Mouse (Mus musculus) urinary bladder, postnatal 14 days (tissue): ENCODE measurements around the gene Gng2.

Experiments
- DNase-seq: peaks from one replicate; pipeline ENCODE4 v3.0.0; 2021; ENCODE audit warnings: low spot score

The Gng2 gene

GRCm38 (mm10) chr14:19977271-19978024 lies at the start of gene Gng2:
Gene Gng2 (minus strand): TSS chr14:19977627.
- no peak for DNase-seq

GRCm38 (mm10) chr14:20024888-20025719 lies 47.7 kb upstream of the Gng2 start:
- DNase-seq: no peak

GRCm38 (mm10) chr14:20023939-20024338 lies 46.5 kb upstream of the Gng2 start:
- no peak for DNase-seq

DNA sequence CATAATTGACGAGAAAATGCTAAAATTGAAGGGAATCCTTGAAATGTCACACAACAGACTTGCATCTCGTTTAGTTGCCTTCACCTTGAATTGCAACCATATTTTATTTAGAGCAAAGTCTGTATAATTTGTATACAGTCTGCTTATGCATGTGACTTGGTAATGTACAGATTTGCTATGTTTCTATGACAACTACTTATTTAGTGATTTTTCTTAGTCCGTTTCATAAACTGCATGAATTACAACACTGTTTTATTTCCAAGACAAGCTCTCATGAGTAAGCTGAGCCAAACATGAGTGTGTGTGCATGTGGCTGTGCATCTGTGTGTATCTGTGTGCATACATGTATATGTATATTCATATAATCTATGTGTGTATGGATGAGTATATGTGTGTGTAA lies 42.1 kb upstream of the Gng2 start:
- no peak for DNase-seq

DNA sequence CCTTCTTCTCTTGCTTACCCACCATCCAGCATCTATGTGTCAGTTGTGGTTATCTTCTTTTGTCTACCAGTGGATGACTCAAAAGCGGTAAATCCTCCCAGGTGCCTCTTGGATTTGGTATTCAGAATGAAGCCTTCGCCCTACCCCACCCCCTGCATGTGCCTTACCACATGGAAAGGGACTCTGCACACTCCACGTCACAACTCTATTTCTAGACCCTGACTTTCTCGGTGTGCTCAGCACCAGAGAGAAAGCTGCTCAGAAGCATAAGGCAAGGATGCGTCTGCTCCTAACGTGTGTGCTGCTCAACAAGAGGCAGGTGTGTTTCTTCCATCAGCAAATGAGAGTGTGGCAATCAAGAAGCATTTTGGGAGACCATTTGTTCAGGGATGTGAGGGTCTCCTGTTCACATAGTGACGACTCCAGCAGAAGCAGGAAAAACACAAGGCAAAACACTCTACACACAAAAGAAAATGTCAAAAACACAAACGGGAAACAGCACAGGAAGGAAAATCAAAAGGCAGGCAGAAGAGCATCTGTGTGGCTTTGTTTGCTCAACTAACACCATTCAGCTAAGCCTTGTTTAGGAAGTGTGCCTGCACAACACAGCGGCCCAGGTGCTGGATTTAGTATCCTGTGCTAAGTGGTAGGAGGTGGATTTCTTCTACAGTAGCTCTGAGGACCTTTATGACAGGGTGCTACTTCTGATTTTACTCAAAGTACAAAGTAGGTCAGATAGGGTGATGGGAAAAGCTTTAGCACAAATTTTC lies 35.3 kb upstream of the Gng2 start:
- no peak for DNase-seq

- no peak for DNase-seq
Measured at GRCm38 (mm10) chr14:20007446-20007845, 30.0 kb upstream of the Gng2 start.

DNA sequence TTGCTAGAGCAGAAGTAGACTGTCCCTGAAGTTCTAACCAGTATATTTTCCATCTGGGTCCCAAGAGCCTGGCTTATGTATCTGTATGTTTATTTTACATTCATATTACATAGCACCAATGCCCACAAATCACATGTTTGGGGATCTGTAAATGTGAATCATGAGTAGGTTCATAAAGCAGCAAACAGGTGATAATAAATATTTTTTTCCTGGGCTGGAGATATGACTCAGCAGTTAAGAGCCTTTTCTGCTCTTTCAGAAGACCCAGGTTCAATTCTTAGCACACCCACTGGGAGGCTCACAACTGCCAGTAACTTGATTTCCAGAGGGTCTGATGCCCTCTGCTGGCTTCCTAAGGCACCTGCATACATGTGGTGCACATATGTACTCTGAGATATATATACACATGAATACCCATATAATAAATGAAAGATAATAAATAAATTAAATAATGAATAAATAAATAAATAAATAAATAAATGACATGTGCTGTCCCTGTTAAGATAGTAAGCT lies 27.4 kb upstream of the Gng2 start:
- no peak for DNase-seq

GRCm38 (mm10) chr14:19996853-19997252 lies 19.4 kb upstream of the Gng2 start:
- DNase-seq: no peak

GRCm38 (mm10) chr14:19995943-19996342 lies 18.5 kb upstream of the Gng2 start:
- DNase-seq: no peak

DNA sequence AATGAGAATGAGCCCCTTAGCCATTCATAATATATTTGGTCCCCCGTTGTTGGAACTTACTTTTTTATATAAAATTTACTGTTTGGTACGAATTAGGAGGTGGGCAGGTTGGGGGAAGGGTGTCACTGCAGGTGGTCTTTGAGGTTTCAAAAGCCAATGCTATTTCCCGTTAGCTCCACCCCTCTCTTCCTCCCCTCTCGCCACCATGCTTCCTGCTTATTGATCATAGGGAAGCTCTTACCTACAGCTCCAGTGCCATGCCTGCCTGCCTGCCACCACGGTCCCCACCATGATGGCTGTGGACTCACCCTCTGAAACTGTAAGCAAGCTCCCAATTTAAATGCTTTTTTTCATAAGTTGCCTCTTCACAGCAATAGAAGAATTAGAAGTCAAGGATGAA lies 16.6 kb upstream of the Gng2 start:
- DNase-seq: no peak

DNA sequence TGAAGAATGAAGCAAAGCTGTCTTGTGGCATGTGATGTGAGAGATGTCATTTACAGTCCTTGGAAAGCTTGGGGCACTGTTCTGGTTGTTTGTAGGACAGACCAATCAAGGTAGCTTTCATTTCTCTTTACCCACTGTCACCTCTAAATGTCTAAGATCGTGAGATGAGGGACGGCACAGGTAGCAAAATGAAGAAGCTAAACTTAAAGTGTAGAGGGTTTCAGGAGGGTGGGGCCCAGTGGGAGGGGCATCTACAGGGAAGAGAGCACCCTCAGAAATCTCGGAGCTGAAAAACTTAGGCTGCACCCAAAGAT lies 16.1 kb upstream of the Gng2 start:
- DNase-seq: no peak

- no peak for DNase-seq
Measured at GRCm38 (mm10) chr14:19992873-19993569, 15.6 kb upstream of the Gng2 start.

- DNase-seq: no peak
Measured at GRCm38 (mm10) chr14:19991861-19992260, 14.4 kb upstream of the Gng2 start.

DNA sequence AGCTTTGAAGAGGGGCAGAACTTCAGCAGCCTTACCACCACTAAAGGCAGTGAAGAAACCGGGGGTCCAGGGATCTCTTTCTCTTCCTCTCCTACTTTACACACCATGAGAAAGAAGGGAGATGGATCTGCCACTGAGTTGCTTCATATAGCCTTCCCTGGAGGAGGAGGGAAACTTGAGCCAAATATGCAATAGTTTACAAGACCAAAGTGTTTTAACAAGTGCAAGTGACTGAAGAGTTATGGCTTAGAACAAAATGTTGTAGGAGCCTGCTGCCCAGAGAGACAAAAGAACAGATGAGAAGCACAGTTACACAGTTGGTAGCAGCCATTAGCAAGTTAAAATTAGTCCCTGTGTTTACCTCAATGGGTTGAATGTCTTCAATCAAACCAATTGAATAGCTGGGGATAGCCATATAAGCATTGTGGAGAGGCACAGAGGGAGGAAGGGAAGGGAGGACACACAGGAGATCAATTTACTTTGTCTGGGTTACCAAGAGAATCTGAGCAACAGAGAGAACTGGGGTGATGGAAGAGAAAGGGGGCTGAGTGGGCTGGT lies 13.1 kb upstream of the Gng2 start:
- no peak for DNase-seq

DNA sequence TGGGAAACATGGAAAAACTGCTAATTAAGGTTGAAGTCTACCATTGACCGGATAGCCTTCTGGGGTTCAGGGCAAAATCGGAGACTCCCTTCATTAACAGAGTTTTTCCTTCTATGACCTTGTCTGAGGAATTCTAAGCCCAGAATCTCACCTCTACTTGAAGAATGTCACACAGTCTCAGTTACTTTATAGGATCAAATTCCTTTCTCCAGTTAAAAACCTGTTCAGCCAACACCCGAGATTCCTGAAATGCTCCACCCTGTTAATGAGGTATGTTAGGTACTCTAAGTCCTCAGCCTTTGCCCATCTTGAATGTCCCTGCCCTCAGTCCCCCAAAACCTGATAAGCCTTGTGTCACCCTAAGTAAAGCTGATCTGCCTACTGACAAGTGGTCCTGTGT lies 11.0 kb upstream of the Gng2 start:
- DNase-seq: no peak

GRCm38 (mm10) chr14:19987358-19987834 lies 10.0 kb upstream of the Gng2 start:
- no peak for DNase-seq

DNA sequence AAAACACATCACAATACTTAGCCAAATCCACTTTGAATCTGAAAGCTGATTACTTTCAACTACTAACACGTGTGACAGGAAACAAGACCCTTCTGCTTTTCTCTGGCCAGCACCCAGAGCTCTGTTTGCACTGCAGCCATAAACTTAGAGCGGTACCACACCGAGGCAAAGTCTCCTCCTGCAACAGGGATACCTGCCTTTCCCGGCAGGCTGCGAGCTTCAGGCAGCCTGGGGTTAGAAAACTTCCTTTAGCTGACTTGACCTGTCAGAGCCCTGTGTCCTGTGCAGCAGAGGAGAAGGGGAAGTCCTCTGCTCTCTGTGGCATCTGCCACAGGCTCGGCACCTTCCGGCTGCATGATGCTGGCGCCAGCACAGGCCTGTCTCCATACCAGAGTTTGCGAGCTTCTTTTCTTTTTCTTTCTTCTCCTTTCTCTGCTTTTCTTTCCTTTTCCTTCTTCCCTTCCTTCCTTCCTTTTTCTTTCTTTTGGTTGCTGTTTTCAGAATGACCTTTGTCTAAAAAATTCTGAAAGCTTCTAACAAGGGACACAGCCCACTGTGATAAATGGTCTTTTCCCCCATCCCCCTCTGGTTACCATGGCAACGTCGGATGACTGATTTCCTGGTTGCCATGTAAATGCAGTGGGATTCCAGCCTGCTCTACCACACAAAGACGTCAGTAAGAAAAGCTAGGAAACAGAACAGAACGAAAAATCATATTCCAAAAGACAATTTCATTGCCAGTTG lies 9.4 kb upstream of the Gng2 start:
- DNase-seq: peak; percentile 42

- no peak for DNase-seq
Measured at GRCm38 (mm10) chr14:19985912-19986613, 8.6 kb upstream of the Gng2 start.

DNA sequence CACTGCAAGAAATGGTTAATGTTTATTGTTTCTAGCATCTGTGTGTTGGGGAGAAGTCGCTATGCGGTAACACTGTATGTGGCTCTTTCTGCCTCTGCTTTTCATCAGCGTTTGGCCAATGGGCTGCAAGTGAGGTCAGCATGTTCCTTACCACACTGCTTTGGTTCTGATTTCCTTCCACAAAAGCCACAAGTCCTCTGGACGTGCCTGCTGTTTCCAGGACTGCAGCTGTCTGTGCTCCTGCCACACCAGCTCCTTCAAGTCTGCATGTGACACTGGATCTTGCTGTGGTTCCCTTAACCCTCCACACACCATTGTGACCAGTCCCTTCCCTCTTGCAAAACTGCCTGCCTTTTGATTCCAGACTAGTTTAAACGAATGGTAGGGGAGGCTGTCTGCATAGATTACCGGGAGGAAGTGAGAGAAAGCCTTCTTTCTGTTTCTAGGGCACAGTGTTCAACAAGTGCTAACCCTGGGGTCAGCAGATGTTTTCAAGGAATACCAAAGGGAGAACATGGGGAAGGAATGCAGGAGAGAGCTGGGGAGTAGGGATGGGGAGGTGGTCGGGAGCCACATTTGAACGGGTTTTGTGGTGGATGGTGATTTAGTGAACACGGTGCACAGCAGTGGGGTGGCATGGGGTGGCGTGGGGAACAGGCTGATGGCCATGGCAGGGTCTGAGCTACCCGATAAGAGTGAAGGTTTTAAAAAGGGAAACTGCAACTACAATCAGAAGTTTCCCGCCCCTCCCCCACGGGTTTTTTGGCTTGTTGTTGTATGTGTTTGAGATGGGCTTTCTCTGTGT lies 7.9 kb upstream of the Gng2 start:
- DNase-seq: peak; percentile 15
